Mouse (Mus musculus): ENCODE results near the gene Rptor. TPM values are rescaled to one million over a fixed set of nuclear protein-coding genes. Genes with fewer than 3 reads are reported as not detected.
A peak's percentile ranks its signal among the peaks of the same experiment; 100 is the strongest.

Rptor gene
- total RNA-seq, 2 experiments from 2014 or later = 30.4 to 34.0 TPM

DNA sequence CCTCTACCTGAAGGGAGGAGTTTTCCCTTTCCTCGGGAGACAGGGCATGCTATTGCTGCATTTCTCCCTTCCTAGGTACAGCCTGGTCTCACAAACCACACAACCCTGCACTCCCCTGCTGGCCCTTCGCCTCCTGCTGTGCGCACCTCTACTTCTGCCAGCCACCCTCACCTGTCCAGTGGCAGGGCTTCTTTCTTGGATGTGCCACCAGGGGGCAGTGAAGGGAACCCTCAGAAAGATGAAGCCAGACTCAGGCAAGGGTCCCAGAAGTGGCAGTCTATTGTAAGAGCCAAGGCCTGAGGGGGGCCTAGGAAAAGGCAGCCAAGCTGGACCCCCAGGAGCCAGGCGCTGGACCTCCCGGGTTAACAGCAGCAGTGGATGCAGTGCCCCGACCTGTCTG, 332.8 kb downstream of the Rptor start:
- peak; percentile 61 to 84 for DNase-seq

DNA sequence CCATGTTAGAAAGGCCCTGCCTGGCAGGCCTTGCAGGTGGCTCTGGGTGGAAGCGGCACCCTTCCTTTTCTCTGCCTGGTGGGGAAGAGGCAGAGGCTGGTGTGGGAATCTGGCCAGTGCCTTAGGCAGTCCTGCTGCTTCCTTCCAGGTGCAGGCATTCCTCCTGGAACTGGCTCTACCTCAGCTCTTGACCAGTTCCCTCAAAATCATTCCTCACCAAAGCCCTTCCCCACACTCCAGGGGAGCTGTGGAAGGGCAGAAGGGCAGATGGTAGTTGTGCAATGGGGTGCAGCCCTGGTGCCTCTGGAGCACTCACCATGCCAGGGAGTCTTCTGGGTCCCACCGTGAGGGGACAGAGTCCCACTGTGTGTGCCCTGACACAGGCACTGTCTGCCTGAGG, 333.8 kb downstream of the Rptor start:
- DNase-seq = no peak

DNA sequence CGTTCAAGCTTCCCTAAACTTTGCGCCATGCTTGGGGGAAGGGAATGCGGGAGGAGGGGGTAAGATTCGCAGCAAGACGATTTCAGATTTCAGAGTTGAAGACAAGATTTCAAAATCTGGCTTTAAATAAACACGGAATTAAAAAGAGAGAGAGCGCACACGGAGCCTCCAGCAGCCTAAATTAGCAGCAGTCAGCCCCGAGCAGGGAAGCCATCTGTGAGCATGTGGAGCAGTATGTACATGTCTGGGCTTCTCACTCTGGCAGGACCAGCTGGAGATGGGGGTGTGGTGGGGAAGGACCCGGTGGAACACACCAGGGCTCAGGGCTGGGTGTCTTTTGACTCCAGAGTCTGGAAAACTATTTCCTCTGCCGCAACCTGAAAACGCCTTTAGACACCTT, 334.5 kb downstream of the Rptor start:
- DNase-seq = no peak

DNA sequence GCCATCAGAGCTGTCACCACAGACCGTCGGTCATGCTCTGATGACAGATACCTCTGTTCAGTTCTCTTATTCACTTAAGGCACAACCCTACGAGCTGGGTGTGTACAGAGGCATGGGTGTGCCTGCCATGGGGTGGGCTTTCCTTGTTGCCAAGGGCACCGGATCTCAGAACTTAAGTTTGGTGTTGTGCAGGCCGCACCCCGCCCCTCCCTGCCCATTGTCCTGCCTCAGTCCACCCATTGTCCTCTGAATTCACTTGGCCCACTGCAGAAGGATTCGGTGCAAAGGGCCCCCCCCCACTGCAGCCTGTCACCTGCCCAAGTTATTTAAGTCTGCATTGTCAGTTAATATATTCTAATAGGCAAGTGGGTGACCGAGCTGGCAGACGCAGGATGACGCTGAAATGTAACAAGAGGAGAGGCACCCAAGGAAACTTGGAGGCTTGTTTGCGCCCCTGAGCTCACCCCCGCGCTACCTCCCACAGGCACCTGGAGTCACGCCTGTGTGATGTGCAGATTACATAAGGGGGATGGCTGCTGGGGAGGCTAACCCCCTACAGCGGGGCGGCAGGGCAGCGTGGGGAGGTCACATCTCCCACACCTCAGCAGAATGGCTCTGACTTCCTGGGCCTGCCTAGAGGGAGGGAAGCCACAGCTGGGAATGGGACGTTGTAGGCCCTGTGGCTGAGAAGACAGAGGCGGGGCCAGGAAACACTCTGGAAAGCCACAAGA, 335.2 kb downstream of the Rptor start:
- no peak for DNase-seq

DNA sequence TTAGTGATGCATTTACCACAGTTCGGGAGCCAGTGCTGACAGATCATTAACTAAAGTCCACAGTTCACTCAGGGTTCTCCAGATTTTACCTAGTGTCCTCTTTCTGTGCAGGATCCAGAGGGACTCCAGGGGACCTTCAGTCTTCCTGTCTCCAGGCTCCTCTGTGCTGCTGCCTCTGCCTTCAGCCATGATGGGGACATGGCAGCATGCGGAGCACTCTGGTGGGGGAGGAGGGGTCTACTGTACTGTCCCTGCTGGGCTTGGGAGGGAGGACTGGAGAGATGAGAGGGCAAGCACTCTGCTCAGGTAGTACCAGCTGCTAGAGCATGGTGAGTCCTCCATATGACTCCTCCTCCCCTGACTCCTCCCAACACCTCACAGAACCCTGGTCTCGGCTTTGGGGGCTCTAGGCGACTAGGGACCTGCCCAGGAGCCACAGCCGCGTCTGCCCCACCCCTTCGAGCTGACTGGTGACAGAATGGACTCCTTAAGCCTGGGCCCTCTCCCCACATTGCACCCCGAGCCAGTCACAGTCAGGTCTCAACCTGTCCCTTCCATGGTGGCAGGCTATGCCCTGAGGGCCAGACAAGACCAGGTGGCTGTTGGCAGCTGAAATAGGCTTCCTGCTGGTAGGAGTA, 336.5 kb downstream of the Rptor start:
- DNase-seq = no peak

DNA sequence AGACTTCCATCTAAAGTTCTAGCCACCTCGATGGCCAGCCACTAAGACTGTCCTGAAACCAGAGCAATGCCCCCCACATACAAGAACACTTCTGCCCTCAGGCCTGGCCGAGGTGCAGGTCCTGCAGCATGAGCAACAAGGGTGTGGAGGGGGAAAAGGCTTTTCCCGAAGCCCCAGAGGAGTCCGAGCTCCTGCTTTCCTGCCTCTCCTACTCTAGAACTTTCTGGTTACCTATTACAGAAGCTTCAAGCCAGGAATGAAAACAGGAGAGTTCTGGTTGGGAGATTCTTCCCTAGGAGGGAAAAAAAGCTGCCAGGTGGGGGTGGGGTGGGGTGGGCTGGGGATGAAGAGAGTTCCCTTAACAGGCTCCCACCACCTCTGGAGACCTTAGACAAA, 337.0 kb downstream of the Rptor start:
- DNase-seq = no peak

DNA sequence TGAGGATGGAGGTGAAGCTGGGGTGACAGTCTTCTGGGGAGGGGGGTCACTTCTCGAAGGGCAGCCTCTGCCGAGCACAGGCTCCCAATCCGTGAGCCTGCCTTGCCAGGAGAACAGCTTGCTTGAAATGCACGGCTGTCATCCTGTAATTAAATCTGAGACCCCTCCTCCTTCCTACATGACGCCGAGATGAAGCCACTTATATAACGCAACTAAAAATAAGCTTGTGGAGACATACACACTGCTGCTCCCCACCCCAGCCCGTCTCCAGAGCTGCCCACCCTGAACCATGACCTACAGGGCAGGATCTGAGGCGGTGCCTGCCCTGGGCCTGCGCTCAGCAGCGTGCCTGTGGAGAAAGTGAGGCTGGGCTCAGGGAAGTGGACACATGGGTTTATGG, 337.4 kb downstream of the Rptor start:
- no peak for DNase-seq

DNA sequence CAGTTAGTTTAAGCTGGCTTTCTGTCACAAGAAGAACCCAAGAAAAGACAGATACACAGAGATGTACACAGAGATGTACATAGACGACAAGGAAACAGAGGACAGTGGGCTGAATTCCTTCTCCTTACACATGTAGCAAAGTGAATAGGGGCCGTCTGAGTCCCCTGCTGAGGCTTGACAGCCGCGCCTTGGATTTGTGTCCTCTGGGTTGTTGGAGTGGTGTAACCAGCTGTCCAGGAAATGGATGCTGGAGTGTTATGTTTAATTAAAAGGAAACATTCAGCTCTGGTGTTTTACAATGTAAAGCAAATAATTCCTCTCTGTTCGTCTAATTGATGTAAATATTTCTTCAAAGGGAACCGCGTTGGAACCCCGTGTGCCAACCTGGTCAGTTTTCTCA, 339.1 kb downstream of the Rptor start:
- no peak for DNase-seq

DNA sequence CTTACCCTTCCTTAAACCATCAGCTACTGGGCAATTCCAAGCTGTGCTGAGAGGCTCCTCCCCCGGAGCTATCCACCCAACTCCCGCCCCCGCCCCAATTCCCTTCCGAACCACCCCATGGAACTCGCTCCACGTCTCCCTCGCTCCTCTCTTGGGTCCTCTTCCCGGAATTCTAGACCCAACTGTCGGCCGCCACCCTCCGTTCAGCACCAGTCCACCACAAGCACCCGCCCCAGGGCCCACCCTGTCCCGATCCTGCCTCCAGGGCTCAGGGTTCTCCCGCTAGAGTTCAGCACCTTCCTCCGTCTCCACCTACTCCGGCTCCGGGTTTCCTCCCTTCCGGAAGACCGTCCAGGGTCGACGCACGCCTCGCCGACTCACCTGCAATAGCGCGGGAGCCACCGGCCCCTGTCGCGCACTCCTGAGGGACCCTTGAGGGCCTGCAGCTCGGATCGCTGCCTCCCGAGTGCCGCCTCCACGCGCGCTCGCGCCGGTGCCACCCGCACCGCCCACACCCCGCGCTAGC, 339.6 kb downstream of the Rptor start:
- DNase-seq = no peak

DNA sequence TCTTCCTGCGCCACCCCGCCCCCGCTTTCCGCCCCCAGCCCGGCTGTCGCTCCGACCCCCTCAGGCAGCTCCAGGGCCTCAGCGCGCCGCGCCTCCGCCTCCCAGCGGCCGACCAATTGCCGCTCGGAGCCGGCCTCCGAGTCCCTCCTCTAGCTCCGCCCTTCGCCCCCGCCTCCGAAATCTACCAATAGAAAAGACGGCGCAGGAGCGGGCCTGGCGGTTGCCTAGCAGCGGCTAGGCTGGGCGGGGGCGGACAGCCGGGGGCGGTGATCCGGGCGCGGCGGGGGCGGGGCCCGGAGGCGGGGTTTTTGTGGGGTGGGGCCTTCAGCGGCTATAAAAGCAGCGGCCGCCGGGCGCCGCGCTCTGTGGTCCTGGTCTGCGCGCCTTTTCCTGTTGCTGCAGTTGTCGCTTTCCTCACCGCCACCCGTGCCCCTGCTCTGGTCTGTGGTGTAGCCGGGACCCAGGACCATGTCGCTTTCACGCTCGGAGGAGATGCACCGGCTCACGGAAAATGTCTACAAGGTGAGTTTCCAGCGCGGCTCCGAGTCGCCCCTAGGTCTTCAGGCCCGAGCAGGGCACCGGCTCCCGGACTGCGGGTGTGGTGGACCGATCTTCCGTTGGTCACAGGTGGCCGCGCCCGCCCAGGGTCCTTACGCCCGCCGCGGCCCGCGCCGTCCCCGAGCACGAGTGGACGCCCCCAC, 340.2 kb downstream of the Rptor start, which contains the start of gene Baiap2:
TSS of gene Baiap2 (plus strand) at position 37 of the 701 bp plus-strand sequence.
- DNase-seq = peak; percentile 98 to 99

DNA sequence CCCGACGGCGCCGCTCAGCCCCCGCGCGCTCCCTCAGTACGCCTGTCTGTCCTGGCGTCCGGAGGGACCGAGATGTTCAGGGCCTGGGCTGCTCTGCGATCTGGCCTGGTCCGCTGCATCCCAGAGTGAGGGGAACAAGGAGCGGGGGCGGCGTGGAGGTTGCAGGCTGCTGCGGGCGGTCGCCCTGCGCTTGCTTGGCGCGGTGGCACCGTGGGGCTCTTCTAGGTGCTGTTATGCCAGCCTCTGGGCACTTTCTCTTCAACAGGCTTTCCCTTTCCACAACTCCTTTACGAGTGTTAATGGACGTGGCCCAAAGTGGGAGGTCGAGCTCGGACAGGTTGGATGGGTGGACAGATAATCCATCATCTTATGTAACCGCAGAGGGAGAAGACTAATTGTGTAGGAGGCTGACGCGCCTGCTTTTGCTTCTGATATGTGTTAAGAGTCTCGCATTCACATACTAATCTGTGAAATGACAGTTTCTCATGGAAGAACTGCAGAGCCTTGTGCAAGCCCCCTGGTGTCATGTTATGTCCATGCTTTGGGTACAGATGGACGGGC, 340.8 kb downstream of the Rptor start:
- DNase-seq = peak; percentile 54 to 58

DNA sequence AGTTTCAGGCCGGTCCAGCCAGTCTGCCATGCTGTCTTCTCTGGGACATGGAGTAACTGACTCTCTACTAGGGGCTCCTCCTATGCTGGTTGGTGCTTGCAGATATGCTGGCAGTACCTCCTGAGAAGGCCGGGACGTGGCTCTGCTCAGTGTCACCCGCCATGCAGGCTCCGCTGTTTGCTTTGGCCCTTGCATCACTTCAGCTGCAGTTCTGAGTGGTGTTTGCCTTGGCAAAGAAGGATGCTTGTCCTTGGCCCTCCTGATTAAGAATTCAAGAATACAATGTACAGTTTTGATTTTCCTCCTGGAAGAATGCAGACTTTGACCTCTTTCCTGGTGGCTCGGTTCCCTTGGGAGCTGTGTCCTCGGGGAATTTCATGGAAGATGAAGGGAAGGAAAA, 342.6 kb downstream of the Rptor start:
- DNase-seq = peak; percentile 65 to 85

DNA sequence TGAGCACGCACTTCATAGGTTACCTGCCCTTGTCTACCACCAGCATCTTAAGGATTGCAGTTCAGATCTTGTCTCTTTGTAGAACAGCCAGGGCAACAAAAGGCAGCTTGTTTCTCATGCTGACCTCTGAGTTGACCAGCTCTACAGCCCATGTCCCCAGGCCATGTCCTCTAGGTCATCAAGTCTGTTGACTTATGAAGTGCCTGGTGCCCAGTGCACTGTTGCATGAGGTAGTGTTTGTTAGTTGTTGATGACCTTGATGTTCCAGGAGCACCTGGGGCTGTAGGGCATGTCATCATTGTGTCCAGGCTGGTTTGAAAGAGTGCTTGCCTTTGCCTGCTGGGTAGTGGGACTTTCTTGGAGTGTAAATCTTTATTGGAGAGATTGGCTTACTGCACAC, 344.7 kb downstream of the Rptor start:
- DNase-seq = no peak

DNA sequence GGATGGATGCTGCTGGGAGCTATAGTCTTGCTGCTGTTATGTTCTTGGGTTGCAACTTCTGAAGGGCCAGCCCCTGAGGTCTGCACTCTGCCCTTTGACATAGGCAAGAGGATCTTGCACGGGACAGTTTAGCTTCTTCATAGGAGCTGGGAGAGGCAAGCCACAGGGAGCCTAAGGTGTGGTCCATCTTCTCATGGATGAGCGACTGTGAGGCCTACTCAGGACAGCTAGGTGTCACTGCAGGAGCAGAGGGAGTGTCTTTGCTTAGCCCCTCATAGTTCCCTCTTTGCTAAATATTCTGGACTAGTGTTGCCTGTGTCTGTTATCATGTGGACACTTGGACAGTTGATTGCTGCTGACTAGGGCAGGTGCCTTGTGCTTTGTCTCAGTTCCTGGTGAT, 345.2 kb downstream of the Rptor start:
- no peak for DNase-seq

DNA sequence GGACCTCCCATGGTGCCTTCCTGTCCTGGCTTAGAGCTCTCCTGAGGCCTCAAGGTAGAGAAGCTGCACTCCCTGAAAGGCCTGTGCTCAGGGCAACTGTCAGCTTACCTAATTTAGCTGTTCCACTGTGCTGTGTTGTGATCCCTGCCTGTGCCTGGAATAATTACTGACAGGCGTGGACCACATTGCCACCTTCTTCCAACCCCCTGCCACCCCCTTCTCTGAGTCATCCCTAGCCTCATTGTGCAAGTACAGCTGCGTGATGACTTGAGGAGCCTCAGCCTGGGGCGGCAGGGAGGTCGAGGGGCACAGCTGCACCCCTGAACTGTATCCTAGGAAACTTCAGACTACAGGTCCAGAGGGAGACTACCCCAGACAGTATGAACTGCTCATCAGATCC, 345.6 kb downstream of the Rptor start:
- DNase-seq = no peak

DNA sequence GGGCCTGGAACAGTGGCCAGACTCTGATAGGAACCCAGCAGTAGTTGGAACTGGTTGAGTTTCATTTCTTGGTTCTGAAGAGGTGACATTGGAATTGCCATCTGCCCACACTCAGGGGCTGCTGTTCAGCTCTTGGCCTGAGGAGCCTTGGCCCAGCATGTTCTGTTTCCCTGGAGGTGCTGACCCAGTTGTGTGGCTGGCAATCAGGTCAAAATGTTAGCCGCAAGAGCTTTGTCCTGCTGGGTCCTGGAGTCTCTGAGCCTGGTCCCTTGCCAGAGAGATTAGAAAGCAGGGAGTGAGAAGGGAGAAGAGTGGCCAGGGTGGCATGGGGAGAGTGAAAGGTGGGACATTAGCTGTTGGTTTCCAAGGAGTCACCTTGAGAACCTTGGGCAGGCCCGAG, 346.1 kb downstream of the Rptor start:
- peak; percentile 55 to 67 for DNase-seq

Other genes with a start within 250 kb of the Rptor start
- gene Sgsh, start 247.4 kb upstream of the Rptor start, total RNA-seq (2021) = 1 to 10 TPM; 4.8 to 5.6 TPM
- gene Slc26a11, start 247.3 kb upstream of the Rptor start, total RNA-seq (2021) = 1 to 10 TPM; 3.1 TPM
- 10 to 100 TPM; 14.6 to 15.2 TPM for gene Rnf213, start 209.8 kb upstream of the Rptor start, total RNA-seq (2021)
- gene Endov, start 111.6 kb upstream of the Rptor start, total RNA-seq (2021) = 1 to 10 TPM; 7.0 to 7.5 TPM
- gene Nptx1, start 55.2 kb upstream of the Rptor start, total RNA-seq (2021) = under 1 TPM; 0.07 to 0.13 TPM